Mouse (Mus musculus) naive thymus-derived CD4-positive, alpha-beta T cell, adult 2 months (primary cell): Measurements from ENCODE around the gene Gm29427.

ENCODE experiments used
- DNase-seq: peaks from one replicate; pipeline ENCODE4 v3.0.0-alpha.2; 2011; ENCODE audit warnings: low read depth

The Gm29427 gene

DNA sequence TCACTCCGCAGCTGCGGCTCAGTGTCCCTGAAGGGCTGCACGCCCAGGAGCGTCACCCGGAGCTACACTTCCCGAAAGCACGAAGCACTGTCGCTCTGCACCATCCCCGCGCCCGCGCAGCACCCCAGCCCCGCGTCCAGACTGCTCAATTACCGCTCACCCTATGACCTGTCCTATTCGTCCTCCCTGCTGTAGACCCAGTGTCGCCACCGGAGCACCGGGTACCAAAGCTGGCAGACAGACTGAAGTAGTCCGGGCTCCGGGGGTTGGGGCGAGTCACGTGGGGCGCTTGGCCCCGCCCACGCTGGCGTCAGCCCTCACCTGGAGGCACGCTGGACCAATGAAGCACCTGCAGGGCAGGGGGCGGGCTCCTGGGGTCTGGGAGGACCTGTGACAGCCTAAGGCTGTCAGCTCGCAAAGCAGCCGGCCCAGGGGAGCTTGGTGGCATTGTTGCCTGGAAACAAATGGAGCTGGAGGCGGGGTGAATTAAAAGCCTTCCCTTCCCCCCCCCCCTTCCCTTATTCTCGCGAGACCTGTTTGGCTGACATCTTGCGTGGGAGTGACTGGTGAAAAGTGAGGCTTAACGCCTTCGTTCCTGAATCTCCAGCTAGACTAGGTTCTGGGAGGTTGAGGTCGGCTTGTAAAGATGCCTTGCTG is at the start of gene Gm29427:
TSS of gene Gm29427 (minus strand) at position 239 of the 657 bp plus-strand sequence.
- DNase-seq, result peak; percentile 98

DNA sequence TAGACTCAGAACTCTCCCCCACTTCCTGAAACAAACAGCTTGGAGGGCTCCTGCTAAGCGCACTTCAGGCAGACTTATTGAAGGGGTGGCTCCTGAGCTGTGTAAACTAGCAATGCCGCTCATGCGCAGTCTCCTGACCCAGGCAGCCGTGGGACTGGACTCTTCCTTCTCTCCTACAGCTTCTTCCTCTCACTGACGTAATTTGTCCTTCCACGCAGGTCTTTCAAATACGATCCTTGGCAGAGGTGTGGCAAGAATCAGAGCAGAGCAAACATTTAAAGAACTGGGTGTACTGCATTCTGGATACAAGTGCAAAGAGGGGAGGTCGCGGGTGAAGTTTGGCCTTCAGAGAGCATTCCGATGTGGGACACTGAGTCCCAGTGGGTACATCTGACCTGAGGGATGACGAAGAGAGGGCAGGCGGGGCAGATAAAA is 48.4 kb upstream of the Gm29427 start:
- no peak for DNase-seq

DNA sequence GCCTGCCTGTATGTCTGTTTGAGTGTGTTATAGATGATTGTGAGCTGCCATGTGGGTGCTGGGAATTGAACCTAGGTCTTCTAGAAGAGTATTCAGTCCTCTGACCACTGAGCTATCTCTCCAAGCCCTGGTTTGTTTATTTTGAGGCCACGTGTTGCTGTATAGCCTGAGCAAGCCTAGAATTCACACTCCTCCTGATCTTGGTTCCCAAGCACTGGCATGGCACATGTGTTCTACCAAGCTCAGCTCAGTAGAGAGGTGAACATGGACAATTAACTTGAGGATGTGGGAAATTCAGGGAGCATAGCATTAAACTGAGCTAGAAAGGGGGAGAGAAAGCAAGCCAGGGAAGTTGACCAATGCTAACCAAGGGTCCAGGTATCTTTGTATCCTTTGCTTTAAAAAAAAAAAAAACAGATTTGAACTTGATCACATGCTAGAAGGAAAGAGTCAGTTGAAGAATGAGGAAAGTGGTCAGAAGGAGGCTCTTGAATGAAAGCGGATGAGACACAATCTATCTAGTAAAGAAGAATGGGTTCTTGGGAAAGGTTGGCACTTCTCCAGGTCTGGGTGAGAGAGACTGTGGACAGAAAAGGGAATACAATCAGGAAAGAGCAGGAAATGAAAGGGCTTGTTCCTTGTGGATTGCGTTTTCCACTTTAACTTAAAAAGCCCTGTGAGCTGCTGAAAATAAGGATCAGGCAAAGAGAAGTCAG is 46.6 kb upstream of the Gm29427 start:
- no peak for DNase-seq

DNA sequence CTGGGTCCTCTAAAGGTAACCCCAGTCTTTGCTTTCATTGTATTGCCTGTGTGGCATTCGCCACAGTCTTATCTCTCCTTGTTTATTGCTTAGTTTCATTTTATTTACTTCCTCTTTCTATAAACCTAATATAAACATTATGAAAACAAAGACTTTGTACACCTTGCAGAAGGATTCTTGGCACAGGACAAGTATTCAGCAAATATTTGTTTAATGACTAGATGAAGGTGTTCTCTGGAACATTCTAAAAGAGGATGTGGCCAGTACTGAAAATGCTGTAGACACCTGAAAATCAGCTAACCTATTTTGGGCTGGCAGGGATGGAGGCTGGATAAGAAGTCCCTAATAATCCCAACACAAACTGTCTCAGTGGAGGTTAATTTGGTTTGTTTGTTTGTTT is 46.0 kb upstream of the Gm29427 start:
- DNase-seq, result no peak

DNA sequence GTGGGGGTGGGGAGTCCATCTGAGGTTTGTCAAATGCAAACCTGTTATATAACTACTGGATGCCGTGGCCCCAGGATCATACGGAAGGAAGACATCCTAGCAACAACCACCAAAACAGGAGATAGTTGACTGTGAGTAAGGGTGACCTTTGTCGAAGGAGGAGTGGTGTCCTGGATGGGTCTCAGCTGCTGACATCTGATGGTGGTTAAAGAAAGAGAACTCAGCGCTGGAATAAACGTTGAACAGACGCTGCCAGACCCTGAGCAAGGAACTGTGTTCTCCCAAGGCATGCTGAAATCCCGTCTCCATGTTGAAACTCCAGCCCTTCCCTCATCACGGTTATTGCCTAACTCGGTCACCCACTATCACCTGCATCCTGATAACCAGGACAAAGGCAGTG is 44.1 kb upstream of the Gm29427 start:
- no peak for DNase-seq

DNA sequence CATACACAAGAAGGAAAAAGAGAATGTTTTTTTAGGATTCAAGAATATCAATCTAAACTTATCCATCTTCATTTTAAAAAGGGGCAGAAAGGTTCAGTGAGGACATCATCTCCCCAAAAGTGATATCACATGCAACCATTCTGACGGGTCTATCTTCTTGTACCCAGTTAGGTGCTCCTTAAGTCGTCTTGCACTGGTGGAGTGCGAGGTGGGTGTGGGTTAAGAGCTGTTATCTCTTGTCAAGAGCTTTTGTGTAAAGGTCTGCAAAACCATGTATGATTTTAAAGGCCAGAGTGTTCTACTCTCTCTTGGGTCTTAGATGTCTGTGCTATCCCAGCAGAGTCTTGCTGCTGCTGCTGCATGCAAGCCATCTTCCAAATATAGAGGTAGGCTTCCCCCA is 31.2 kb upstream of the Gm29427 start:
- DNase-seq, result no peak

DNA sequence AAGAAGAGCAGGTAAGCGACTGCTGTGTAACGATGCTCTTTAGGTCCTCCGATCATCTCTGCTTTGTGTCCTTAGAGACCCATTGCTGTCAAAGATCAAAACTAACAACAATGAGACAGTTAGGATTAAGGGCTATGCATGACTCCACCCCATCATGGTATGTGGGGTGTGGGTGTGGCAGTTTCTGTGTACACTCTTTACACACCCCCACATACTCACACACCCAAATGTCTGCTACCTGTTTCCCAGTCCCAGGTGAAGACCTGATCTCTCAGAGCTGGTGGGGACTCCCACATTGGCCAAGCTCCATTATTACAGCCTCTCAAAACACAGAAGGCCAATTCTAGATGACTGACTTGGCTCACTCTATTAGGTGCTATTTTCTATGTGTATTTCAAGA is 30.0 kb upstream of the Gm29427 start:
- DNase-seq, result no peak

DNA sequence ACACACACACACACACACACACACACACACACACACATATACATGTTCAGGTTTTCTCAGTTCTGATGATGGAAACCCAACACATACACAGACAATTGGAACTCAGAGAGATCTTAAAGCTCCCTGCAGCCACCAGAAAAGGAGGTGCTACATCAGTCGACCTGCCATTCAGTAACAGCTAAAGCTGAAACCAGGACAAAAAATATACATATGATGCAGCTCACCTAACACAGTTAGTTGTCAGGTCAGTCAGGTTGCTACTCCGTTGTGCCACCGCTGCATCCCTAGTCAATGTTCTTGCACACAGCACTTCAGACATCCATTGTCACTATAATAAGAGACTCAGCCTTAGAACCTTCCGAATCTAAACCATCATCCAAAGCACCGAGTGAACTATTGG is 29.4 kb upstream of the Gm29427 start:
- no peak for DNase-seq

DNA sequence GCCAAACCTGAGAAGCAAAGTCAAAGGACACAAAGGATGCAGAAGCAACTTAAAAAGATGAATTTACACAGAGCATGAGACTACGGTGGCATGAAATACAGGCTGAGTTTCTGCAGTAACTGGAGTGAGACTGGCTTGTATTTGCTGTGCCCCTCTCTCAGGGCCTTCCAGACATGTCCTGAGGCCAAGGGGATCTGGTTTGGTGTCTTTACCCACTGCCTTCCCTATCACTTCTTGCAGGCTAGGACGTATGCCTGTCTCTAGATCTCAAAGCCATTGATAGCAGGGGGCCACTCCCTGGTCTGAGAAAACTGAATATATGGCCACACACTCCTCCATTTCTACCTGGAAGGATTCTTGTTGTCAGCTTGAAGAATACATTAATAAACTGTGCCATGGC is 28.6 kb upstream of the Gm29427 start:
- no peak for DNase-seq

DNA sequence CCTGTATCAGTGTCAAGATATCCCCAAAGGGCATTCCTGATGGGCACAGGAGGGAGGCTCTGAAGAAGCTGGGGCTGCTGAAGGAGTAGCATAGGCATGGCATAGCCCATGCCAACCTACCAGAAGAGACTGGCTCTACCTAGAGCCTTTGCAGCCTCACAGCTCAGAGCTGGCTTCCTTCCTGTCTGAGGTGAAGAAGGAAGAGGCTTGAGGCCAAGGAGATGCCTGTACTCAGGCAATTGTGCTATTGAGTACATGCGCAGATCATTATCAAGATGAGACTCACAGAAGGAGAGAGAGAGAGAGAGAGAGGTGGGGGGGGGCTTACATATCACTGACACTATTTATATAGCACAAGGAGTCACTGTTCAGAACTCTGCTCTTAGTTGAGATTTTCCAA is 28.2 kb upstream of the Gm29427 start:
- DNase-seq, result peak; percentile 55

DNA sequence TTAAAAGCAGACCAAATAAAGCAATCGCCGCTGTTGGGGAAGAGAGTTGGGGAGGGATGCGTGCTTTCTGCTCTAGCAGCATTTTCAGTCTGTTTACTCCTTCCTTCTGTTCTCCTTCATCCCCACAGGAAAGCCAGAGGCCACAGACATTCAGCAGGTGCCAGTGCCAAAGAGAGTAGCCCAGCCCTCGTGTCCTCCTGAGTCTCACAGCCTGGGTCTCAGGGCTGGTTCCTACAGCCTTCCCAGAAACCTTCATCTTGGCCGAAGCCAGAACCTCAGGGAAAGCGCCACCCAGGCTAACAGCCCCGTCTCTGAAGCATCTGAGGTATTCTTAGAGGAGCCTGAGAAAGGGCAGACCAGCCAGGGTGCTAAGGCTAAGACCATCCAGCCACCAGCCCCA is 26.6 kb upstream of the Gm29427 start:
- DNase-seq, result no peak

DNA sequence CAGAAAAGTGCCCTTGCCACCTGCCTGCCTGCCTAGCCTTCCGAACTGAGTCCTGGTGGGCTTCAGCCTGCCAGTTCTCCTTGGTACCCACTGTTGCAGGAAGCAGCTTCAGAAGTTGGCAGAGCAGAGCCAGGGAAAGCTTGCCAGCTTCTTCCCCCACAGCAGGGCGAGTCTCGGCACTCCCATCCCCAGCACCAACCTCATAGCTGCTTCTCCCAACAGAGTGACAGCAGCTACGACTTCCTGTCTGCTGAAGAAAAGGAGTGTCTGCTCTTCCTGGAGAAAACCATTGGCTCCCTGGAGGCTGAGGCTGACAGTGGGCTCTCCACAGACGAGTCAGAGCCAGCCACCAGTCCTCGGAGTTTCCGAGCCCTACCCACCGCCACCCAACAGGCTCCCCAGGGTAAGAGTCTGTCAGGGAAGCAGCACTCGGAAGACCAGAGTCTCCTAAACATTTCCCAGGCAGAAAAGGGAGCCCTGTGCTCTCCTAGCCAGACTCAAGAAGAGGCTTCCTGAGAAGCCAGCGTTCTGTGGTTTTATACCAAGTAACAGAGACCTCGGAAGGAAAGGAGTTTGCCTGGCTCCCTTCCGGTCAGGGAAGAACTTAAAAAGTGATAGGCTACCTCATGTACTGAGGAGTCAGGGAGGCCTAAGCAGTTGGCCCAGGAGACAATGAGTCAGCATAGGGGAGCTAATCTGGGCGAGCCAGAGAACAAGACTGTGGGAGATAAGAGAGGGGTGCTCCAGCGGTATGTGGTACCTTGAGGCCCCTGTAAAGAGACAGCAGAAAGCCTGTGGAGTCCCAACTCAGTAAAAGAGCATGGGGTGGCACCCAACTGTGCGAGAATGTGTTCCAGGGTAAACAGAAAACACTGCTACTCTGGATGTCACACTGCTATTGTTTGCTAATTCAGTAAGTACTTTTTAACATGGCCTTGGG is 25.5 kb upstream of the Gm29427 start:
- DNase-seq, result no peak

DNA sequence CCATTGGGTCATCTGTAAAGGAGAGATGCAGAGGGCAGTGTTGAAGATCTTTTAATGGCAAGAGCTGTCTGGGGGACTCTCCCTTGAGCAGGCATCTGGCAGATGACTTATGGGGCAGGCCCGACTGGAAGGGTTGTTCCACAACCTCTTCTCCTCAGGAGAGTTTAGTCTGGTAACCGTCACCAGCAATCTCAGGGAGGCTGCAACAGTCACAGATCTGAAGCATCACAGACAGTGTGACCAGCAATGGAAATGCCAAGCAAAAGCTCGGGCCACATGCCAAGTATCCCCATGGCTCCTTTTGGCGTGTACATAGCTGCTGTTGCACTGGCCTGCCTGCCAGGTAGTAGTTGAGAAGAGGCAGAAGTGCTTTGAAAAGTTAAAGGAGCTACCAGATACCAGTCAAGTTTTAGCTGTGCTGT is 24.6 kb upstream of the Gm29427 start:
- DNase-seq, result no peak

DNA sequence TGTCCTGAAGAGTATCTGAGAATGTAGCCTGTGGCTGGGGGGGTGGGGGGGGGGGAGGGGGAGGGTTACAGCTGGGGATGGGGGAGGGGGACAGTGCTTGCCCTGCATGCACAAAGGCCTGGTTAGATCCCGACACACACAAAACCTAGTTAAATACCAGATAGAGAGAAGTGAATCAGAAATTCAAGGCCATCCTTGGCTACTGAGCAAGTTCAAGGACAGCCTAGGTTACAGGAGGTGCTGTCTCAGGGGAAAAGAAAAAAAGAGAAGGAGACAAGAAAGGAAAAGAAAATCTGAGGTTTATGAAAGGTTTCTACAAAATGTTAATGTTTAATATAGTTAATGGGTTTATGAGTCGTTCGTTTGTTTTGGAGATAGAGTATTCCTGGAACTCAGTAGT is 24.0 kb upstream of the Gm29427 start:
- DNase-seq, result no peak

DNA sequence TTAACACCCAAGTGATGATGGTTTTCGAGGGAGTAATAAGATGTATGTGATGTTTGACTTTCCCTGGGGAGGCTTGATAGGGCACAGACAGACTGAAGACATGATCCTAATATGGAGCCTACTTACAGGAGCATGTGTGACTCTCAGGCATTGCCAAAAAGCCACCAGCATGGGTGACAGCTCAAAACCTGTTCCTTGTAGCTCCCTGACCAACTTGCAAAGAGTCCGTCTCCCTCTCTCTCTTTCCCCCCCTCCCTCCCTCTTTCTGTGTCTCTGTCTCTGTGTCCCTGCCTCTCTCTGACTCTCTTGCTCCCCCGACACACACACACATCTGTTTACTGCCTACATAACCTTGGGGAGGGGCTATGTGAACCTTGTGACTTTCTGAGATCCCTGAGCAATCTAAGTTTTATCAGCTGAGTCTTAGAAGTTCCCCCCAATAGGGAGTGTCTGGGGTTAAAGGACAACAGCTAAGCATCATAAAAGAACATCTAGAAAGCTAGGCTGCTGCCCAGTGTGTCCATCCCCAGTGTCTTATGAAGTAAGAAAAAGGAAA is 23.0 kb upstream of the Gm29427 start:
- no peak for DNase-seq

DNA sequence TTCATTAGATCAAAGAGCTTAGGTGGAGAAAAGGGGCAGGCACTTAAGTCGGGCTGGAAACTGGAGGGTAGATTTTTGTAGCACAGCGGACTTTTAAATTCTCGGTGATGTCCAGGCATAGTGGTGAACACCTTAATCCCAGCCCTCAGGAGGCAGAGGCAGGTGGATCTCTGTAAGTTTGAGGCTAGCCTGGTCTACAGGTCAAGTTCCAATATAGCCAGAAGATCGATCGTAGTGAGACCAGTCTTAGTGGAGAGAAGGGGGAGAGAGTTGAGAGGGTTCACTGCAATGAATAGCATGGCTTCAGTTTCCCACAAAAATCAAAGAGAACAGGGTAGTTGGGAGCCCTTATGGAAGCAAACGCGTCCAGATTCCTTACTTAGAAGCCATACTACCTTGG is 22.3 kb upstream of the Gm29427 start:
- no peak for DNase-seq

DNA sequence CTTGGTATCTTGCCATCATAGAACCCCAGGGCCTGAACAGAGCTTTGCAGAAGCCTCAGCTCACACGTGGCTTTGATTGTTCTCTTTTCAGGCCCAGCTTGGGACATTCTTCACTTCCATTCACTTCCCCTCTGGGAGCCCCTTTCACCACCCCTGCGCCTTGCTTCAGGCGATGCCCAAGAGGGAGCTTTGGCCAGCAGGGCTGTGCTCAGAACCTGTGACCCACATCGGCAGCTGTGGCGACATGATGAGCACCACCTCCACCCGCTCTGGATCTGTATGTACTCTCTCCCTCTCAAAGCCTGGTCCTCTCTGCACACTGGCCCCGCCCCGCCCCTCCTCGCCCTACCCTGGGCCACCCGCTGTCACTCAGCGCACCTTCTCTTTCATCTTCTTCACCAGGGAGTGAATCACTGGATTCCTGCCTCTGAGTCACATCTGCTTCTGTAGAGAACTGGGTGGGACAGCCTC is 21.8 kb upstream of the Gm29427 start:
- no peak for DNase-seq

DNA sequence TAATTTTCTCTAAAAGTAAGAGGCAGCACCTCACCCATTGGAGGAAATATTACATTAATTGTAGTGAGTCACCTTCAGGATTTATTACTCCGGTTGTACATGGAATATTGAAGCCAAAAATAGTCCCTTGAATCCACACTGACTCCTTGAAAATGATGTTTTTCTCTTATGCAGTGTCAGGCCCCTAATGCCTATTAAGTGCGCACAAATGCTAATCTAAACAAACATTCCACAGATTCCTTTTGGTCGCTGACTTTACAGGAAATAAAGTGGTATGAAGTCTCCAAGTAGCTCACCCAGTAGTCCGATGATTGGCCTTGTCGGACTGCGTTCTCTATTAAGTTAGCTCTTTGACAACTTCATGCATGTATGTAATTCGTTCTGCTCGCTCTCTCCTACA is 19.3 kb upstream of the Gm29427 start:
- no peak for DNase-seq

DNA sequence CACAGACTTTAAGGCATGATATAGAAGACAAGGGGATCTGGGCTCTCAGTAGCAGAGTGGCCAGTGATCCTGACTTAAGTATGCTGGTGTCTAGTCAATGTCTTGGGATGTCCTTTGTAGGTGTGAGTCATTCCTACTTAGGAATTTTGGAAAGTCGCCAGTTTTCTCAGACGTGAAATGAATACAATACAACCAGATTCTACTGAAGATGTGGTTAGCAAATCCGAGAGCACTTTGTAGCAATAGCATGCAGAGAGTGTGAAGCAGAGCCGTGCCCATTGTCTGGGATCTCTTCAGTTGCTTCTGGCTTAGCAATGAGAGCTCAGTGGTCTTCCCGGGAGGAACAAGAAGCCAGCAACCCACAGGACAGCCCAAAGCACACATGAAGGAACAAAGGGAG is 18.9 kb upstream of the Gm29427 start:
- no peak for DNase-seq

DNA sequence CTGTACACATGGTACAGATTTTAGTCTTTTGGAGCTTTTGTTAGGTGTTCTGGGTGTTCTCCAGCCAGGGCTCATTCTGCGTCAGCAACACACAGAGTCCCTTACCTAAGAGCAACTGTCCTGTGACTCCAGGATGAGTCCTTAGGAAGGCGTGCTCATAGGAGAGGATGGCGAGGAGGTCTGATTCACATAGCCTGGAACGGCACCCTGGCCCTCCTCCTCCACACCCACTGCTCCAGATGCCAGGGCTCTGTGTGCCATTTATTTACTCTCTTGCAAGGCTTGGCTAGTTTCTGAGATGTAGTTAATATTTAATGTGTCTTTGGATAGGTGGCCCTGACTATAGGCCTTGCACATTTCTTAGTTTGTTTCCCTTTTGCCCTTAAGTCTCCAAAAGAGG is 18.1 kb upstream of the Gm29427 start:
- no peak for DNase-seq

DNA sequence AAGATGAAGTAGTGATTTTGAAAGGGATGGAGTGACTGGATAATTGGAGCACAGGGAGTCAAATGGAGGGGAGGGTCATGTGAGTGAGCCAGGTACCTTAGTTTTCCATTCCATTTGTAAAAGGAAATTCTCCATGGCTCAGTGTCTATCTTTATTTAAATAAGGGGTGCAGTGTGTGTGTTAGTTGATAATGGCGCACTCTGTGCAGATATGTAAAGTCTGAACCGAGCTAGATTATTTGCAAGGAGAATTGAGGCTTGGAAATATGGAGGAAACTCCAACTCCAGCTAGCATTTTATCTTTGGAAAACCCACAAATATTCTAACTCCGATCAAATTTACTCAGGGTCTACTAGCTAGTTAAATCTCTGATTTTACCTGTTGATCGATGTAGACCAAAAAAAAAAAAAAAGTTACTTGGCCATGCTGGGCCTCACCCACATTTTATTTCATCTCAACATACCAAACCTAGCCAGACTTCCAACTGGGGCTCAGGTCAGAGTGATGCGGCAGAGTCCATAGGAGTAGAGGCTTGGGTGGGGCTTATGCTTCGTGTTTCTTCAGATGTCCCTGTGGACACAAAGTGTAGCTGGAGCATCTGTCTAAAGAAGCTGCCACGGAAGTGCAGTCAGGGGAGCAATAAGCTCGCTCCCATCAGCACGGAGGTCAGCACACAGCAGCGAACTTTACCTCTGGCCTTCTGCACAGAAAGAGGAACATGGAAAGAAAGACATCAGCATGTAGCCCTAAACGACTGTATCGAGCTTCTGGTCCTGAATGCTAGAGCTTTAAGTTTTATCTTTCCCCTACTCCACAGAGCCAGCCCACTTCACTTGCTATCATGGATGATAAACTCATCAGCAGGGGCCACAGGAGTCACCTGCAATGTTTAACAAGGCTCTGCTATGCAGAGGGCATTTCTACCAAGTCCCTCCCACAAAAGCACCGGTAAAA is 17.4 kb upstream of the Gm29427 start:
- no peak for DNase-seq
